Mouse (Mus musculus) kidney, postnatal 25 days (tissue): ENCODE data around the gene Aurkb.
A peak's percentile ranks its signal among the peaks of the same experiment; 100 is the strongest.
"Not testable (repeated sequence)": the region's sequence is repeated elsewhere in the genome, so short reads cannot be mapped to it uniquely, and the experiment has no call there.

Source experiments
- DNase-seq, 2 experiments: peaks; one replicate each; pipeline ENCODE4 v3.0.0; 2021; ENCODE audit warnings: mixed read lengths in 2 of 2

Gene Aurkb

DNA sequence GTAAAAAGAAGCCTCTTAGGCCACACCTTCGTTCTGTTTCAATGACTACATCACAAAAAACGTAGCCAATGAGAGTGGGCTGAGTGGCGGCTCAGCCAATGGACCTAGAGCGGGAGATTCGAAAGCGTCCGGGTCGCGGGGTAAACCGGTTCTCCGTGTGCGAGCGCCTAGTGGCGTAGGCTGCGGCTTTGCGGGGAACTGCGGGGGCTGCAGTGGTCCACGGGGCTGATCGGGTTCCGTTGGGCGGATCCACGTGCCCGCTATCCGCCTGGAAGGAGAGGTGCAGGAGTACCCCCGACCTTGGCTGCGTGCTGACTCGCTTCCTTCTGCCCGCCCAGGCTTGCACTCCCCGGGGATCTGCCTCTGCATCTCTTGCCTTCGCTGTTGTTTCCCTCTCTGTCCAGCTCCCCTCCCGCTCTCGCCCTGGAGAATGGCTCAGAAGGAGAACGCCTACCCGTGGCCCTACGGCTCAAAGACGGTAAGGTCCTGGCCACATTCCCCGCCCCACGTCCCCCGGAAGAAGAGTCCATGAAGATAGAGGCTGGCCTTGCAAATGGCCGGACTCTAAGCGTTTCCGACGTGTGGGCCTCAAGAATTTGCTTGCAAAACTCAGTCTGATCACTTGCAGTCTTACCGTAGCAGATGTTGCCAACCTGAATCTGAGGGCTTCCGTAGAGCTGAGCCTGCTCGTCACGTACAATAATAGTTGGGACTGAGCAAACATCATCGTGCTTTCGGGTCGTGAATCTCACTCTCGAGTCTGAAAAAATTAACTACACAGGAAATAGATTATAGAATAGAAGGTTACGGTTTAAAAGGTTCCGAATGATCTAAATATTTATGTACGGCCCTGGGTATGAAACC lies at the start of gene Aurkb:
Gene Aurkb, plus strand, starts transcription at position 117 of the 864 bp plus-strand sequence.
- peak; percentile 91 to 94 for DNase-seq

DNA sequence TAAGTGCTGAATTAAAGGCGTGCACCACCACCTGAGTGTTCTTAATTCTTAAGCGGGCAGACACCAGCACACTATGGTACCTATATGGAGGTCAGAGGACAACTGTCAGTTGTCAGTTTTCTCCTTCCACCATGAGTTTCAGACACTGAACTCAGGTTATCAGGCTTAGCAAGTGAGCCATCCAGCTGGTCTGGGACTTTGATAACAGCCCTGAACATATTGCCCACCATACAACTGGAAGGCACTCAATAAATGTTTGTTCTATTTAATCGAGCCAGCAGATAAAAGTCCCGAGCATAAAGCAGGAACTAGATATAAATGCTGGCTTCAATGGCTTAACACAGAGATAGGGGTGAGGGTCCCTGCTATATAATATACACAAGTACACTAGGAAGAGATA lies 48.4 kb upstream of the Aurkb start:
- no peak for DNase-seq

- not testable (repeated sequence) for DNase-seq
Observed at GRCm38 (mm10) chr11:69002782-69003181, 42.7 kb upstream of the Aurkb start.

- peak in 1 of 2 experiments; percentile 43 for DNase-seq
Observed at GRCm38 (mm10) chr11:69003592-69003991, 41.9 kb upstream of the Aurkb start.

- no peak for DNase-seq
Observed at GRCm38 (mm10) chr11:69005193-69005592, 40.3 kb upstream of the Aurkb start.

GRCm38 (mm10) chr11:69006575-69006974 lies 38.9 kb upstream of the Aurkb start:
- DNase-seq = not testable (repeated sequence)

DNA sequence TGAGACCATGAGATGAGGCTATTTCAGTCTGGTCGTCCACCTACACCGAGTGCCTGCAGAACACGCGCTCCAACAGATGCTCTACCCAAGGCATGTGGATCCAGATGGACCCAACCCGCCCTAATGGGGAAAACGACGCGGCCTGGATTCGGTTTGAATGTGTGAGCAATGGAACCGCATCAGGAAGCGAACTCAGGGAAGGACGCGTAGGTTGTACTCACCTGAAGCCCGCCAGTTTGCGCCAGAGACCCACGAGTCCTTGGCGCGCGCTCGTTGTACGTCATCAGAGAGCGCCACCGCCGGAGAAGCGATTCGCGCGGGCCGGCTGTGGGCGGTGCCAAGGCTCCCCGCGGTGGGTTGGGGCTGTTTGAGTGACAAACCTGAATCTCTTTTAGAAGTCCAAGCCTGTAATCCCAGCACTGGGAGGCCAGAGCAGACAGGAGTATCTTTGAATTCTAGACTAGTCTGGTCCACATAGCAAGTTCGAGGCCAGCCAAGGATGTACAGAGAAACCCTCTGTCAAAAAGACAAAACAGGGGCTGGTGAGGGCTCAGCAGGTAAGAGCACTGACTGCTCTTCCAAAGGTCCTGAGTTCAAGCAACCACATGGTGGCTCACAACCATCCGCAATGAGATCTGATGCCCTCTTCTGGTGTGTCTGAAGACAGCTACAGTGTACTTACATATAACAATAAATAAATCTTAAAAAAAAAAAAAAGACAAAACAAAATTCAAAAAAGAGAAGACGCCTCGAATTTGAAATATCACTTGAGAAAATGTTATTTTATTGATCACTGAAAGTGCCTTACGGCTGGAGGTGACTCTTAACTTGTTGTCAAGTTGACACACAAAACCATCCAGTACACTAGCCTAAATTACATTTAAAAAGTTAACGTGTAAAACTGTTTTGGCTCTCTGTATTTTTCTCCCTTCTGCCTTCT lies 37.0 kb upstream of the Aurkb start, which contains the start of gene Pfas:
Gene Pfas, minus strand, starts transcription at position 279 of the 940 bp plus-strand sequence.
- peak; percentile 90 to 93 for DNase-seq

- no peak for DNase-seq
Observed at GRCm38 (mm10) chr11:69009508-69009907, 35.9 kb upstream of the Aurkb start.

DNA sequence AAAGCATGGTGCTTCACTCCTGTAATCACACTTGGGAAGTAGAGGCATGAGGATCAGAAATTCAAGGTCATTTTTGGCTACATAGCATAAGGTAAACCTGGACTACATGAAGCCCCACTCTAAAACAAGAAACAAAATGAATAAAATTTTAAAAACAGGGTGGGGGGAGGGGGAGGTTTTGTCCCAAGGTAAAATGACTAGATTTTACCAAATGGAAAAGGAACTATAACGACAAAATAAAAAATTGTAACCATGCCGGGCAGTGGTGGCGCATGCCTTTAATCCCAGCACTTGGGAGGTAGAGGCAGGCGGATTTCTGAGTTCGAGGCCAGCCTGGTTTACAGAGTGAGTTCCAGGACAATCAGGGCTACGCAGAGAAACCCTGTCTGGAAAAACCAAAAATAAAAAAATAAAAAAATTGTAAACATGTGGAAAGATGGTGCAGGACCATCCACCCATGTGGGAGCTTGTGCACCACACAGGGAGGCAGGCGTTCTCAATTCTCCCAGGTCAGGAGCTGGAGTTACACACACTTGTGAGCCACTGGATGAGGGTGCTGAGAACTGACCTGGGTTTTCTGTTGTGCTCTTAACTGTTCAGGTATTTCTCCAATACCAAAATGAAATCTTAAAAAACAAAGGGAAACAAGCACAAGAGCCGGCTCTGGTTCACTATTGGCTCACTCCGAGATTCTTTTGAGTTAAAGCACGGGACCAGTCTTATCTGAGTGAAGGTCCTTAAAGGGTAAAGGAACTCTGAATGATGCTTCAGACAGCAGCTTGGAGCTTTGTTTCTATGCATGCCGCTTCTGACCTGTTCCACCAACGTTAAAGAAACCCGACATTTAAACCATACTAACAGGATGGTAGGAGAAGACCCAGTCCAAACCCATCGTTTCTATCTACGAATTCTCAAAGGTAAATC lies 34.8 kb upstream of the Aurkb start:
- no peak for DNase-seq

DNA sequence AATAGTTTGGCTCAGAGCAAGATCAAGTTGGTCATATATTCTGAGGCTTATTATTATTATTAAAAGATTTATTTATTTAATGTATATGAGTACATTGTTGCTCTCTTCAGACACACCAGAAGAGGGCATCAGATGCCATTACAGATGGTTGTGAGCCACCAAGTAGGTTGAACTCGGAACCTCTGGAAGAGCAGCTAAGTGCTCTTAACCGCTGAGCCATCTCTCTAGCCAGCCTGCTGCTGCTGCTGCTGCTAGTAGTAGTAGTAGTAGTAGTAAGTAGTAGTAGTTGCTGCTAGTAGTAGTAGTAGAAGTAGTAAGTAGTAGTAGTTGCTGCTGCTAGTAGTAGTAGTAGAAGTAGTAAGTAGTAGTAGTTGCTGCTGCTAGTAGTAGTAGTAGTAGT lies 34.0 kb upstream of the Aurkb start:
- not testable (repeated sequence) for DNase-seq

- DNase-seq = peak; percentile 91 to 95
Observed at GRCm38 (mm10) chr11:69012071-69012601, 33.3 kb upstream of the Aurkb start.

DNA sequence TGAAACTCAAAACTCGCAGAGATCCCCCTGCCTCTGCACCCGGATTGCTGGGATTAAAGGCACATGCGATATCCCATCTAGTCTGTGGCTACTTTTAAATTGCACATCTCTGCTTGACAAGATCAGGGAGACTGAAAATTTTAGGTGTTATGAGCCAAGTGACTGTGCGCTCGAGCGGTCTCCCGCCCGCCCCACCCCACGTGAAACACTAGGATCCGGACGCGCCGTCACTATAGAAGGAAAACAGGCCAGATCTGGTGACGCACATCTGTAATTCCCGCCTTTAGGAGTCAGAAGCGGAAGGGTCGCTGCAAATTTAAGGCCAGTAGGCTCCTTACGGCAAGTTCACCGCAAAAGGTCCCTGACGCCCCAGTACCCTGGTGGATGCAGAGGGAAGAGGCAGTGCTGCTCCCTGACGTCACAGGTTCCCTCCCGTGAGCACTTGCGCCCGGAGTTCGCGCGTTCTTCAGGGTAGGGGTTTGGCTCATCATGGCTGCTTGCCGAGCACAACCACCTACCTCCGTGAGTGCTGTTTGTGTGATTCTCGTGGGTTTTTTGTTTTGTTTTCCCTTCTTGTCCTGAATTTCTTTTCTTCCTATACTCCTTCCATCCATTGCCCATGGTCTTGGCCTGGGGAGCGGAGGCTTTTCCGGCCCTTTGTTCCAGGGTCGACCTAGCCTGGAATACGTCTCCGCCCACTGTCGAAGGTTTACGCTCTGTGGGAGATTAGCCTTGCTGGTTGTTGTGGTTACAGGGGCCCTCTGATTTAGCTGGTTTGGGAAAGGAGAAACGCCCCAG lies 29.6 kb upstream of the Aurkb start, which contains the start of gene Ctc1:
Gene Ctc1, plus strand, starts transcription at position 268 of the 798 bp plus-strand sequence.
- peak; percentile 89 to 94 for DNase-seq

DNA sequence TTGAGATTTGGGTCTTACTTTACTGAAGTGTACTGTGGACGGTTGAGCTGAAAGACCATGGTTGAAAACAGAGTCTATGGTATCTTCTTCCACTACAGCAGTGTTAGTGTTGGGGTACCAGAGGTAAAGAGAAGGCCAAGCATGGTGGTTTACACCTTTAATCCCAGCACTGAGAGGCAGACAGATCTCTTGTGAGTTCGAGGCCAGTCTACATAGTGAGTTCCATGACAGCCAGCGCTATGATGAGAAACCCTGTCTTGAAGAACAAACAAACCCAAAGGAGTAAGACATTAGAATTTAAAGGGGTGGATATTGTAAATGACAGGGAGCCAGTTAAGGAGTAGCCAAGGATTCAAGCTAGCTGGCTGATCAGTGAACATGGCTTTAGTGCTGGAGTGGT lies 28.7 kb upstream of the Aurkb start:
- DNase-seq = no peak

DNA sequence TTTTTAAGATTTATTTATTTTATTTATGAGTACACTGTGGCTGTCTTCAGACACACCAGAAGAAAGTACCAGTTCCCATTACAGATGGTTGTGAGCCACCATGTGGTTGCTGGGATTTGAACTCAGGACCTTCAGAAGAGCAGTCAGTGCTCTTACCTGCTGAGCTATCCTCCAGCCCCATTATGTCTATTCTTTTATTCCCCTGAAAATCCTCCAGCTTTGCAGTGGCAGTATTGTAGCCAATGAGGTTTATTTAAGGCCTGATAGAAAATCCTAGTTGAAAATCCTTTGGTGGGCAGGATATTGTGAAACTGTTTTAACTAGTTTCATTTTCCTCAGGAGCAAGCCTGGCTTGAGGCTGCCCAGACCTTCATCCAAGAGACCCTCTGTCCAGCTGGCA lies 24.8 kb upstream of the Aurkb start:
- no peak for DNase-seq

DNA sequence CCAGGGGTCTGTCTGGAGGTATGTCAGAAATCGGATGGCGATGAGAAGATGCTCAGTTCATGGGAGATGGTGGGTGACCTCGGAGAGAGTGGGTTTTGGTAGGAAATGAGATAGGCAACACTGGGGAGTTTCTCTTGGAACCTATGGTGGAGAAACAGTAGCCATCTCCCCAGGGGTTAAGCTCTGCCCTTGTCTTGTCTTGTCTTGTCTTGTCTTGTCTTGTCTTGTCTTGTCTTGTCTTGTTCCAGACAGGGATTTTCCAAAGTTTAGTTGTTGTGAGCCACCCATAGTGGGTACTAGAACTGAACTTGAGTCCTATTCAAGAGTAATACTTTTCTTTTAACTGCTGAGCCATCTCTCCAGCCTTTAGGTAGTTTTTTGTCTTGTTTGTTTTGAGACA lies 18.9 kb upstream of the Aurkb start:
- DNase-seq = no peak

- no peak for DNase-seq
Observed at GRCm38 (mm10) chr11:69028805-69029204, 16.6 kb upstream of the Aurkb start.

GRCm38 (mm10) chr11:69033552-69033951 lies 11.9 kb upstream of the Aurkb start:
- DNase-seq = no peak

- DNase-seq = no peak
Observed at GRCm38 (mm10) chr11:69034585-69034984, 10.9 kb upstream of the Aurkb start.

GRCm38 (mm10) chr11:69035411-69035810 lies 10.0 kb upstream of the Aurkb start:
- DNase-seq = no peak

DNA sequence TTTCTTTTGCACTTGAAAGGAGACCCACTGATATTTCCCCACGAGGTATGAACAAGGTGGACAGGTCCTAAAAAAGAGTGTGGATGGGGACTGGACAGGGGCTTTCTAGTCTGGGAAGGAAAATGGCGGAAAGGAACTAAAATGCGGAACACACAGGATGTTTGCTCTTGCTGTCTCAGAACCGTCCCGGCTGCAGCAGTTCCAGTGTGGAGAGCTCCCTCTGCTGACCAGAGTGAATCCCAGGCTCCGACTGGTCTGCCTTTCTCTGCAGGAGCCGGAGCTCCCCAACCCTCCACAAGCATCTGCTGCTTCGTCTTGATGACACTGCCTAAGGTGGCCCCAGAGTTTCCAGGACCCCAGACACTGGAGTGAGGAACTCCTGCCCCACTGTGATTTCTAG lies 9.6 kb upstream of the Aurkb start:
- DNase-seq = peak; percentile 92 to 93
